Mouse (Mus musculus): ENCODE data around the gene Rpa1.

Gene Rpa1

GRCm38 (mm10) chr11:75263274-75263963, 84.7 kb downstream of the Rpa1 start:
- in situ Hi-C loops (cut with MboI, MseI) = no loop called here

DNA sequence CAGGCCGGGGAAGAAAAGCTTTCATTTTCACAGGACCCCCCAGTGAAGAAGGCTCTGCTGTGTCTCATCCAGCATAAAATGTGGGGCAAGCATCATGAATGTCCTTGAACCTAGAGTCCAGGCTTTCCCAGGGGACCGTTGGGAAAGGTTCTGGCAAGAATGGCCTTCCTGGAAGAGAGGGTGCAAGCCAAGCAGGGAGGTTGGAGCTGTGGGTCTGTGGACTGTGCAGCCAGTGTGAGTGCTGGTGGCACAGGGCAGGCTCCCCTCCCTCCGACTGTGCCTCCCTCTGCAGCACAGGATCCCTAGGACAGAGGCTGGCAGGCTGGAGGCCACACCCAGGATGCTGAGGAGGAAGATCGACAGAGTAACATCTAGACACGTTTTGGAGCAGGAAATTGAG, 85.3 kb downstream of the Rpa1 start:
- in situ Hi-C loops (cut with MboI, MseI) = no loop called here

DNA sequence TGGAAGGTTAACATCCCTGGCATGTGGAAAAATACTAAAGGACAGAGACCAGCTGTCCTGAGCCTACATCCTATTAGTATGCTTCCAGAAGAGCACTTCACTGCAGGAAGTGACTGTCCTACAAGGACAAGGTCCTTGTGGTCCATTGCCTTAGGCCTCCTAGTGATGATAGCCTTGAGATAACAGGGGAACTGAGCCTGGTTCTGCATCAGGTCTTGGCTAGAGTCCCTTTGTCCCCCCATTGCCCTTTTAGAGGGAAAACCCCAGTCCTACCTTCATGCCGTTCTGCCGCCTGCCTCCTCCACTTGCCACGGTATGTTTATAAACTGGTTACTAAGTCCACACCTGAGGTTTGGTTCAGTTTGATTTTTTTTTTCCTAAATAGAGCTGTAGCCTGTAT, 85.9 kb downstream of the Rpa1 start:
- in situ Hi-C loops (cut with MboI, MseI) = no loop called here

GRCm38 (mm10) chr11:75261730-75262129, 86.4 kb downstream of the Rpa1 start:
- in situ Hi-C loops (cut with MboI, MseI) = no loop called here

- in situ Hi-C loops (cut with MboI, MseI) = no loop called here
These were observed 87.1 kb downstream of the Rpa1 start for GRCm38 (mm10) chr11:75261016-75261415.

- in situ Hi-C loops (cut with MboI, MseI) = no loop called here
These were observed 88.0 kb downstream of the Rpa1 start for GRCm38 (mm10) chr11:75259996-75260561.

DNA sequence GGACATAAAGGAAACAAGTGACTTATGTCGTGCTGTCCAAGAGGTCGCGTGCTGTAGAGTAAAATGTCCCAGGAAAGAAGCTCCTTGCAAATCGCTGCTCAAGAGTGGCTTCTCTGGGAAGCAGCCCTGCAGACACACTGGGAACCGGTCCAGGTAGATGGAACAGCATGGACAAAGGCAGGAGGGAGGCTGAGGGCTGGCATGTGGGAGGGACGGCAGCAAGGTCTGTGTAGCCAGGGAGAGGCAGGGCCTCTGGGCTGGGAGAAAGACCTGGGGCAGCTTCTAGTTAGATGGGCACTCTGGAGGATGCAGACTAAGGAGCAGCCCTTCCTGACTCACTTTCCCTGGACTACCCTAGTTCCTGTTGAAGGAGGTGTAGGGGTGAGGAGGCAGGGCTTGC, 88.7 kb downstream of the Rpa1 start:
- in situ Hi-C loops (cut with MboI, MseI) = no loop called here

GRCm38 (mm10) chr11:75257056-75257648, 91.0 kb downstream of the Rpa1 start:
- in situ Hi-C loops (cut with MboI, MseI) = no loop called here

DNA sequence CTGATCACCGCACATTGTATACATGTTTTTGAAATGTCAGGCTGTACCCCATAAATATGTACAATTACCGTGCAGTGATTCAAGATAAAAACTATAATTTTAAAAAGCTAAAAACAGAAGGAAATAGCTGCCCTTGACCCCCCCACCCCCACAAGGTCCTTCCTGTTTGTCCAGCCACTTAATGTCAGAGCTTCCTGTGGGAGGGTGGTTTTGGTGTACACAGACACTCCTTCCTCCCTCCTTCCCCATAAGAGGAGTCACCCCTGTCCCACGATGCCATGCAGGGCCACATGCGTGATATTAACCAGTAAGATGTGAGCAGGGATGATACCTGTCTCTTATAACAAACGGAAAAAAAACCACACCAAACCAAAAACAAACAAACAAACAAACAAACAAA, 92.8 kb downstream of the Rpa1 start:
- in situ Hi-C loops (cut with MboI, MseI) = no loop called here

- in situ Hi-C loops (cut with MboI, MseI) = no loop called here
These were observed 93.7 kb downstream of the Rpa1 start for GRCm38 (mm10) chr11:75254252-75254912.

DNA sequence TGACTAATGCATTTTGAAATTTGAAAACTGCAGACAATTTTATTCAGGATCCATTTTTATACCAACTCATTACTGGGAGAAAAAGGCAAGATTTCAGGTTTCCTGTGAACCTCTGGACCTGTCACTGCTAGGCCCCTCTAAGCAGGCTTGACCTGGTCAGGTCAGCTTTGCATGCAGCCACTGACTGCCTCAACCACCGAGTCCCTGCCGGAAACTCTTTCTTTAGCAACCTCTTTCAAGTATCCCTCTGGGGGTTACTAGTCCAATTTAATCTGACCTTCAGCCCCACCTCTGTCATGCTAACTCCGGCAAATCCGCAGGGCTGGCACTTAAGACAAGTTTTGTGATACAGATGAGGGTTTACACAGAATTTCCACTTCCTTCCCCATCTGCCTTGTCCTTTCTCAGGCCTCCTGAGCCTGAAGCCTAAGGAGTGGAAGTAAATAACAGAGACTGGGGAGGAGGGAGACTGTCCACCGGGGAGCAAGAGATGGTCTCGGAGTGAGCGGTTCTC, 96.5 kb downstream of the Rpa1 start:
- in situ Hi-C loops (cut with MboI, MseI) = no loop called here

- in situ Hi-C loops (cut with MboI, MseI) = no loop called here
These were observed 97.1 kb downstream of the Rpa1 start for GRCm38 (mm10) chr11:75251006-75251512.

GRCm38 (mm10) chr11:75249588-75249987, 98.5 kb downstream of the Rpa1 start:
- in situ Hi-C loops (cut with MboI, MseI) = no loop called here
